Mouse (Mus musculus) forebrain, embryonic 12.5 days (tissue): Measurements from ENCODE around the gene Rpl36al. TPM values are rescaled to one million over a fixed set of nuclear protein-coding genes. Genes with fewer than 3 reads are reported as not detected.

ENCODE experiments used
- ATAC-seq: fragments of 200-750 bp; cut with Nextera tagmentation; 2 replicates; pipeline ENCODE4 v1.8.0; 2017; ENCODE audit warnings: moderate TSS enrichment; ENCODE audit not compliant: low FRiP score
- H3K27ac ChIP-seq: fragments of 300-500 bp; sonication (generic); 2 replicates; pipeline ENCODE4 v1.5.1; 2016; ENCODE audit warnings: mild to moderate bottlenecking
- H3K27me3 ChIP-seq: fragments of 300-500 bp; sonication (generic); 2 replicates; pipeline ENCODE4 v1.6.1; 2016; ENCODE audit warnings: mild to moderate bottlenecking
- H3K36me3 ChIP-seq: fragments of 300-500 bp; sonication (generic); replicated peaks from 2 replicates; pipeline ENCODE4 v1.6.1; 2016; ENCODE audit warnings: mild to moderate bottlenecking
- H3K4me1 ChIP-seq: fragments of 300-500 bp; sonication (generic); 2 replicates; pipeline ENCODE4 v1.6.1; 2016
- H3K4me2 ChIP-seq: fragments of 300-500 bp; sonication (generic); 2 replicates; pipeline ENCODE4 v1.6.1; 2016; ENCODE audit warnings: mild to moderate bottlenecking, moderate library complexity
- H3K4me3 ChIP-seq: fragments of 300-500 bp; sonication (generic); replicated peaks from 2 replicates; pipeline ENCODE4 v1.5.1; 2016; ENCODE audit warnings: mild to moderate bottlenecking
- H3K9ac ChIP-seq: fragments of 300-500 bp; sonication (generic); 2 replicates; pipeline ENCODE4 v1.6.1; 2016; ENCODE audit warnings: mild to moderate bottlenecking
- H3K9me3 ChIP-seq: fragments of 300-500 bp; sonication (generic); 2 replicates; pipeline ENCODE4 v1.6.1; 2016
- WGBS: fragments of 180-500 bp; shearing (Covaris S2); methylation state at CpG from one replicate; pipeline ENCODE4 v1.1.7; 2016; 5-methylcytosine and 5-hydroxymethylcytosine counted together
- microRNA-seq: library from miRNA; unstranded; fragments of <30 nt; microRNA quantifications from one replicate; pipeline ENCODE4, GENCODE M21; 2017
- polyA plus RNA-seq: library from polyadenylated mRNA; unstranded; fragments of >200 nt; fragmentation: Nextera tagmentation; extraction: Ambion mirVana; gene quantifications from 2 replicates; pipeline ENCODE4 v1.2.1, GENCODE M21; 2016

The Rpl36al gene
- polyA plus RNA-seq, 1 experiment from 2014 or later, result 487 TPM

DNA sequence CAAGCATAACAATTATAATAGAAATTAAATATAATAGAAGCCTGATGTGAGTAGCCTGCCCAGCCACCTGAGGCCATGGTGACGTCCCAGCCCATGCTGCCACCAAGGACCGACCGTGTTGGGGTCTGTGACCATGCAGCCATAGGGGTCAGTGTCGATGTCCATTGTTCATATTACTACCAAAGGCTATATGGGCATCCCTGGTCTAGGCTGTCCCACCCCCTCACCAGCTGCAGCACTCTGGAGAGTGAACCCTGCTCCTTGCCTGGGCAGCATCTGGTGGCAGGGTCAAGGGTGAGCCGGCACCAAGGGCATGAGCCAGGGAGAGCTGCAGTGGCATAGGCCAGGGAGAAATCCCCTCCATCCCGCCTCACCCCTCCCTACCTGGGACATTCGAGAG is 44.0 kb downstream of the Rpl36al start:
- Histone ChIP-seq H3K4me3 (no peak overlapping the region), H3K27ac (no peak overlapping the region), H3K36me3 (no peaks in the 10 kb centered on the region), H3K9ac (no peak overlapping the region), H3K4me1 (no peaks in the 10 kb centered on the region), H3K27me3 (no peaks in the 10 kb centered on the region), H3K9me3 (no peaks in the 10 kb centered on the region), H3K4me2 (no peak overlapping the region)
- no peak for ATAC-seq
- 90% methylated on average over 7 of the region's 7 CpGs for WGBS

DNA sequence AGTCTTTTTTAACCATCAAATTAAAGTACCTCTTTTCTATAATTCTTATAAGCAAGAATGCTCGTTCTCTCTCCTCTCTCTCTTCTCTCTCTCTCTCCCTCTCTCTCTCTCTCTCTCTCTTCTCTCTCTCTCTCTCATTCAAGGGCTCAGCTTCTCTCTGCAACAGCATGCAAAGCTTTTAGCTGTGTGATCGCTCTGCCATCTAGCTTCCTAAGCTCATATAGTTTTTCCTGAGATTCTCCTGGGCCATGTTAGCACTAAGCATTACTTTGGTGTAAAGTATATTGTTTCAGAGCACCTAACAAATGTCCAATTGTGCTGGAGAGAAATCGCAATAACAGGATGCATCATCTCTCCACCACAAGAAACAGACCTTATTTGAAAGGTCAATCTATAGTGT is 44.7 kb downstream of the Rpl36al start:
- Histone ChIP-seq H3K4me3 (no peak overlapping the region), H3K4me2 (no peak overlapping the region), H3K4me1 (no peaks in the 10 kb centered on the region), H3K9ac (no peak overlapping the region), H3K9me3 (no peaks in the 10 kb centered on the region), H3K36me3 (no peaks in the 10 kb centered on the region), H3K27ac (no peak overlapping the region), H3K27me3 (no peaks in the 10 kb centered on the region)
- WGBS, result 89% methylated on average over 3 of the region's 3 CpGs
- no peak for ATAC-seq

Small RNA genes lying within 50 kb of the gene (microRNA-seq; reads per million reads assigned to microRNA genes)
- gene Gm47287 (not detected), gene Gm47295 (1.7 reads per million)

Other genes starting within 250 kb of the Rpl36al start
- gene Rps29, start 24.9 kb downstream of the Rpl36al start, polyA plus RNA-seq, result 1,451 and 1,514 TPM in 2 replicates
- gene Lrr1, start 15.3 kb downstream of the Rpl36al start, polyA plus RNA-seq, result 29.7 and 32.0 TPM in 2 replicates
- gene Mgat2, start 74 bp upstream of the Rpl36al start, polyA plus RNA-seq, result 45.6 and 46.6 TPM in 2 replicates
- 38.6 and 41.0 TPM in 2 replicates for gene Gm49383, start 13.0 kb upstream of the Rpl36al start, polyA plus RNA-seq
- gene Dnaaf2, start 14.3 kb upstream of the Rpl36al start, polyA plus RNA-seq, result 15.0 and 17.4 TPM in 2 replicates
- gene Gm49384, start 20.2 kb upstream of the Rpl36al start, polyA plus RNA-seq, result 31.2 and 37.9 TPM in 2 replicates
- gene Pole2, start 44.1 kb upstream of the Rpl36al start, polyA plus RNA-seq, result 26.3 and 27.1 TPM in 2 replicates
- 3.5 and 5.5 TPM in 2 replicates for gene Klhdc1, start 57.1 kb upstream of the Rpl36al start, polyA plus RNA-seq
- gene Klhdc2, start 112.6 kb upstream of the Rpl36al start, polyA plus RNA-seq, result 243 and 245 TPM in 2 replicates
- gene Nemf, start 173.1 kb upstream of the Rpl36al start, polyA plus RNA-seq, result 93.3 and 98.4 TPM in 2 replicates
- gene Arf6, start 188.1 kb upstream of the Rpl36al start, polyA plus RNA-seq, result 46.8 and 54.6 TPM in 2 replicates
- gene Gm9887, start 188.4 kb upstream of the Rpl36al start, polyA plus RNA-seq, result 2.1 and 2.3 TPM in 2 replicates